Mouse (Mus musculus) testis, adult 2 months (tissue): ENCODE measurements at regions not wholly inside any gene's neighbourhood (a gene's known extent, or its start where the extent isn't known, plus 50 kb on each side); places are given as distances from the start of the nearest gene placed in this dataset.

ENCODE experiments used
- H3K27ac ChIP-seq: fragments of 200-500 bp; 2 replicates; pipeline ENCODE4 v1.5.1; 2012; ENCODE audit warnings: low read depth, low read length; ENCODE audit not compliant: control insufficient read depth, insufficient read depth
- H3K27me3 ChIP-seq: fragments of 200-500 bp; 2 replicates; pipeline ENCODE4 v1.6.1; 2012; ENCODE audit warnings: mild to moderate bottlenecking, low read length, moderate library complexity; ENCODE audit not compliant: control insufficient read depth, insufficient read depth
- H3K36me3 ChIP-seq: fragments of 200-500 bp; 2 replicates; pipeline ENCODE4 v1.6.1; 2012; ENCODE audit warnings: mild to moderate bottlenecking, low read length; ENCODE audit not compliant: control insufficient read depth, insufficient read depth
- H3K4me1 ChIP-seq: fragments of 200-500 bp; 2 replicates; pipeline ENCODE4 v1.6.1; 2012; ENCODE audit warnings: low read length; ENCODE audit not compliant: control insufficient read depth, insufficient read depth
- H3K4me3 ChIP-seq: fragments of 200-500 bp; 2 replicates; pipeline ENCODE4 v1.5.1; 2012; ENCODE audit warnings: low read depth, mild to moderate bottlenecking, low read length, moderate library complexity, mixed read lengths; ENCODE audit not compliant: control insufficient read depth
- CTCF ChIP-seq: fragments of 200-500 bp; IDR thresholded peaks from 2 replicates; pipeline ENCODE4 v1.5.1; 2012; ENCODE audit warnings: low read depth, mild to moderate bottlenecking, inconsistent platforms, low read length, moderate library complexity; ENCODE audit not compliant: control insufficient read depth, insufficient read depth, insufficient replicate concordance
- POLR2A ChIP-seq: fragments of 200-500 bp; IDR thresholded peaks from 2 replicates; pipeline ENCODE4 v1.6.1; 2012; ENCODE audit warnings: low read depth, mild to moderate bottlenecking, inconsistent platforms, low read length, moderate library complexity; ENCODE audit not compliant: control insufficient read depth

DNA sequence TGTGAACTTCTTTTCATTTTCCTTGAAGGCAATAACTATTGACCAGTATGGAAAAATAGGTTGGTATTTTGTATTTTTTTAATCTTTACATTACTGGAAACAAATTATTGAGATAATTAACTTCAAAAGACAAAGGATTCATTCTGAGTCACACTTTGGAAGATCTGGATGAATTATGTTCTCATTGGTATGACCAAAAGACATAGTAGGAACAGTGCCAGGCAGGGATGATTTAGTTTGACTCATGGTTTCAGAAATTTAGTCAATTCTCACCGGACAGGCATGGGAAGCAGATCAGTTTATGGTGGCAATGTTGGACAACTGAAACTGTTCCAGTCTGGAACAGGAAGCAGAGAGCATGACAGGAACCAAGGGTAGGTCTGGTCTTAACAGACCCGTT lies 416.6 kb downstream of the Gria2 start:
- no peak overlapping the region for H3K4me3 ChIP-seq
- TF ChIP-seq POLR2A (no peak), CTCF (no peak)
- no peaks in the 10 kb centered on the region for H3K36me3 ChIP-seq
- no peak overlapping the region for H3K27ac ChIP-seq
- H3K4me1 ChIP-seq = no peaks in the 10 kb centered on the region
- H3K27me3 ChIP-seq = no peaks in the 10 kb centered on the region

DNA sequence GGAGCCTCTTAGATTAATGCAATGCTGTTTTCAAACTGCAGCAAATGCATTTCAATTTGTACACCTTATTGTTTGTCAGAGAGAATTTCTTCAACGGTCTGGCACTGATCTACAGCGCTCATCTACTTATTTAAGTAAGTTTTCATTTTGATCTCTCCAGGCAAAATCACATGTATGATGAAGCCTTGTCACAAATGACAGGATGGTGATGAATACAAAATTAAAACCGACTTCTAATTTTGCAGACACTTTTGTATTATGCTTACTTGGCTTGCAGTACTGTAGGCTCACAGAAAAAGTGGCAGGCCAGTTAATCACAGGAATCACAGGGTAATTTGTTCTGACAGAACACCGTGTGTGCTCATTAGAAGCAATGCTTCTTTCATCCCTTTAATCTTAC lies 406.4 kb downstream of the Gria2 start:
- H3K4me1 ChIP-seq = peaks cover 2% of the 10 kb centered on the region; the same call in 1 of the 2 replicates
- H3K27me3 ChIP-seq = no peaks in the 10 kb centered on the region
- H3K4me3 ChIP-seq = no peak overlapping the region
- TF ChIP-seq CTCF = no peak
- no peak for TF ChIP-seq POLR2A
- H3K27ac ChIP-seq = no peak overlapping the region
- no peaks in the 10 kb centered on the region for H3K36me3 ChIP-seq

DNA sequence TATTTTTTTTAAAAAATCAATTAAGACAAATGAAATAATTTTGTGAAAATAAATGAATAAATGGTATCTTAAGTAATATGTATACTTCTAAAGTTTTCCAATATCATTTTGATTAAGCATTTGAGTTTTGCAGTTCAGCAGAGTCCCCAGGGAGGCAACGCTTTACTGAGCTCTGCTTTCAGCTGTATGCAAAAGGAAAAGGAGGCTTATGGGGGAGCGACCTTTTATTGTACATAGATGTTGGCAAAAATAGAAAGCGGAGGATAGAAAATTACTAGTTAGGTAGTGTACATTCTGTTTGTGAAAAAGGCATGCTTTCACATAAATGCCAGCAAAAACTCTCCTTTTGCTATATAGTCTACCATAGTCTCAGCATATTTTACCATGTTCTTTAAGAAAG lies 382.2 kb downstream of the Gria2 start:
- TF ChIP-seq CTCF (no peak), POLR2A (no peak)
- no peaks in the 10 kb centered on the region for H3K27me3 ChIP-seq
- no peaks in the 10 kb centered on the region for H3K36me3 ChIP-seq
- H3K4me1 ChIP-seq = no peaks in the 10 kb centered on the region
- no peak overlapping the region for H3K27ac ChIP-seq
- no peak overlapping the region for H3K4me3 ChIP-seq

DNA sequence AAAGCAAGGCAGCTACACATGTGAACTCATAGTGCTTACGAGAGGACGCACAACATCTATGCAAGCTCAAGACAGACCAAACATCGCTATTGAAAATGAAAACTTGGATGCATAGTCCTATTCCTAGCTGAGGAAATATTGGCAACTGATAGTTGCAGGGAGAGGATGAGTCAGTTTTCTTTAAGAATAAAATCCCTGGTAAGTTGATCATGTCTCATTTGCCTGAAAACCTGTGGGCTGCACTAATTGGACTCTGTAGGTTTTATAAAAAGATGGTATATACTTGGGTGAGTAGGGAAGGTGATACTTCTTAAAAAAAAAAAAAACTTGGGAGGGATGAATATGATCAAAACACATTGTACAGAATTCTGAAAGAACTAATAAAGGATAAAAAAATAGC lies 381.2 kb downstream of the Gria2 start:
- H3K27me3 ChIP-seq = no peaks in the 10 kb centered on the region
- H3K36me3 ChIP-seq = no peaks in the 10 kb centered on the region
- H3K27ac ChIP-seq = no peak overlapping the region
- TF ChIP-seq CTCF = no peak
- no peak for TF ChIP-seq POLR2A
- H3K4me3 ChIP-seq = no peak overlapping the region
- H3K4me1 ChIP-seq = no peaks in the 10 kb centered on the region

DNA sequence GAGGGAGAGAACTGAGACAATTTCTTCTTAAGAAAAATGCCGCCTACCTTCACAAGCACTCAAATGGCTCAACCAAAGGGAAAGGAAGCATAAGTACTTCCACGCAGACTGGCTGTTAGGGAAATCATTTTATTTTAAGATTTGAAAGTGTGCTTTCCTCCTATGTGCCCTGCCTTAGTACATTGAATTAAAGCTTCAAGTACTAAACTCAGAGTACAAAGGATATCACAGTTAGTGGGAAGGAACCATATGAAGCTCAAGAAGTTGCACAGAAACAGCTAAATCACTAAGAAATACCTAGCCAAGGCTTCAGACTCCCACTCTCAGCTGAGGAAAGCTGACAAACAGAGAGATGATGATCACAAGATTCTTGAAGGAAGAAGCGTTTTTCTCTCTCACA lies 380.5 kb downstream of the Gria2 start:
- Histone ChIP-seq H3K36me3 (no peaks in the 10 kb centered on the region), H3K27me3 (no peaks in the 10 kb centered on the region), H3K4me3 (no peak overlapping the region), H3K27ac (no peak overlapping the region), H3K4me1 (no peaks in the 10 kb centered on the region)
- no peak for TF ChIP-seq CTCF
- TF ChIP-seq POLR2A = no peak

DNA sequence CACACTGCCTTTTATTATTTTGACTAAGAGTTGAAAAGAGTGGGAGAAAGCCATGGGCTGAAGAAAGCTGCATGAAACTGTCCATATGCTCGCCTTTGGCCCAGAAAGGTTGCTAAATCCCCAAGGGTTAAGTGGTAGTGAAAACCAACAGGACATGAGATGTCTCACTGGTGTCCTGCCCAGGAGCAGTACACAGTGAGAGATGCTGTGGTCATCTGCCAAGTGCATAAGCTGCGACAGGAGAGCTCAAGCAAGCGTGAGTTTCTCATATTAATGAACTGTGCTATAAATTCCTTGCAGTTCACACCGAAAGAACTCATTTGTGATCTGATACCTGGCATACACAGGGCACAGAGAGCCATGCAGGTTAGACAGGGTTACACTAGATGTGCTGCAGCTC lies 380.0 kb downstream of the Gria2 start:
- no peaks in the 10 kb centered on the region for H3K27me3 ChIP-seq
- no peak overlapping the region for H3K27ac ChIP-seq
- no peak overlapping the region for H3K4me3 ChIP-seq
- H3K4me1 ChIP-seq = no peaks in the 10 kb centered on the region
- H3K36me3 ChIP-seq = no peaks in the 10 kb centered on the region
- TF ChIP-seq POLR2A (no peak), CTCF (no peak)
